Mouse (Mus musculus) thymus, adult 2 months (tissue): ENCODE measurements around the gene Cacna1c. TPM values are rescaled to one million over a fixed set of nuclear protein-coding genes. Genes with fewer than 3 reads are reported as not detected.

Source experiments
- DNase-seq: peaks from one replicate; pipeline ENCODE4 v3.0.0; 2021
- H3K27ac ChIP-seq: fragments of 200-500 bp; 2 replicates; pipeline ENCODE4 v1.5.1; 2012; ENCODE audit warnings: low read length, control low read depth; ENCODE audit not compliant: control insufficient read depth, insufficient read depth
- H3K27me3 ChIP-seq: fragments of 200-500 bp; 2 replicates; pipeline ENCODE4 v1.6.1; 2012; ENCODE audit warnings: mild to moderate bottlenecking, low read length, moderate library complexity, mixed read lengths; ENCODE audit not compliant: control insufficient read depth, insufficient read depth
- H3K36me3 ChIP-seq: fragments of 200-500 bp; 2 replicates; pipeline ENCODE4 v1.6.1; 2012; ENCODE audit warnings: mild to moderate bottlenecking, low read length, moderate library complexity; ENCODE audit not compliant: control insufficient read depth, insufficient read depth
- H3K4me1 ChIP-seq: fragments of 200-500 bp; replicated peaks from 2 replicates; pipeline ENCODE4 v1.6.1; 2012; ENCODE audit warnings: low read length; ENCODE audit not compliant: control insufficient read depth, insufficient read depth
- H3K4me3 ChIP-seq: fragments of 200-500 bp; 2 replicates; pipeline ENCODE4 v1.5.1; 2012; ENCODE audit warnings: mild to moderate bottlenecking, low read length, control low read depth, moderate library complexity; ENCODE audit not compliant: control insufficient read depth, insufficient read depth
- CTCF ChIP-seq: fragments of 200-500 bp; IDR thresholded peaks from 2 replicates; pipeline ENCODE4 v1.5.1; 2012; ENCODE audit warnings: mild to moderate bottlenecking, control low read depth, low read length, moderate library complexity, borderline replicate concordance; ENCODE audit not compliant: control insufficient read depth, poor library complexity, insufficient read depth; ENCODE audit errors: extremely low read depth
- POLR2A ChIP-seq: fragments of 200-500 bp; IDR thresholded peaks from 2 replicates; pipeline ENCODE4 v1.6.1; 2012; ENCODE audit warnings: mild to moderate bottlenecking, low read length, control low read depth, moderate library complexity; ENCODE audit not compliant: control insufficient read depth, poor library complexity, insufficient read depth; ENCODE audit errors: extremely low read depth
- WGBS: fragments of 180-500 bp; shearing (Covaris S2); methylation state at CpG from one replicate; pipeline ENCODE4 v1.1.7; 2018; 5-methylcytosine and 5-hydroxymethylcytosine counted together
- polyA plus RNA-seq: library from polyadenylated mRNA; depleted of rRNA; stranded (reverse); fragments of >200 nt; gene quantifications from 2 replicates; pipeline ENCODE4 v1.2.3, GENCODE M21; 2012; rRNA removed

Gene Cacna1c
- polyA plus RNA-seq: 0.66 and 4.8 TPM in 2 replicates

- H3K36me3 ChIP-seq: peaks cover 9% of the 10 kb centered on the region
- DNase-seq: no peak
- peaks cover 3% of the 10 kb centered on the region; the same call in 1 of the 2 replicates for H3K4me1 ChIP-seq
- no peak within 1 kb of the TSS for H3K4me3 ChIP-seq
- WGBS: 97% methylated on average over 17 of the region's 17 CpGs
- no peak within 1 kb of the TSS for H3K27ac ChIP-seq
- TF ChIP-seq CTCF (no peak), POLR2A (no peak)
- no peaks in the 10 kb centered on the region for H3K27me3 ChIP-seq
Observed at GRCm38 (mm10) chr6:119196382-119197305, at the start of gene Cacna1c. Cacna1c (minus strand) TSS chr6:119196418.

GRCm38 (mm10) chr6:119240871-119241705, 44.9 kb upstream of the Cacna1c start:
- no peak for DNase-seq
- no peak for TF ChIP-seq CTCF
- TF ChIP-seq POLR2A: no peak
- no peak overlapping the region for H3K4me3 ChIP-seq
- H3K36me3 ChIP-seq: no peaks in the 10 kb centered on the region
- H3K27ac ChIP-seq: no peak overlapping the region
- WGBS: 66% methylated on average over 21 of the region's 21 CpGs
- no peaks in the 10 kb centered on the region for H3K27me3 ChIP-seq
- H3K4me1 ChIP-seq: no peaks in the 10 kb centered on the region

DNA sequence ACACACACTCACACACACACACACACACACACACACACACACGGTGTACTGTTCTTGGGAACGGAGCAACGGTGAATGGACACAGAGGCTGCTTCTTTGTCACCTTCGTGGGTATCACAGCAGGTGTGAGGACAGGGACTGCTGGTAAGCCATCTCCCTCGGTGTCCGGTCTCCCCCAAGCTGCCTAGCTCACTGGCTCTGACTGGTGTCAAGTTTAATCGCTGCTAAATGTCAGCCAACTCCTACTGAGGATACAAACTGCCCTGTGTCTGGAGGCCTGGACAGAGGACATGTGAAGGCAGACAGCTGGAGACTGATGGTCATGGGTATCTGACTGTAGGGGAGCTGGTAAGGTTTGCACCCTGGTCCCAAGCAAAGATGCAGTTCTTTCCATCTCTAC, 44.0 kb upstream of the Cacna1c start:
- WGBS: 85% methylated on average over 7 of the region's 7 CpGs
- H3K27me3 ChIP-seq: no peaks in the 10 kb centered on the region
- TF ChIP-seq CTCF (no peak), POLR2A (no peak)

GRCm38 (mm10) chr6:119239341-119240005, 43.3 kb upstream of the Cacna1c start:
- 82% methylated on average over 5 of the region's 5 CpGs for WGBS
- H3K4me3 ChIP-seq: no peak overlapping the region
- H3K36me3 ChIP-seq: no peaks in the 10 kb centered on the region
- H3K27me3 ChIP-seq: no peaks in the 10 kb centered on the region
- no peak for DNase-seq
- TF ChIP-seq CTCF (no peak), POLR2A (no peak)
- H3K27ac ChIP-seq: no peak overlapping the region
- H3K4me1 ChIP-seq: no peaks in the 10 kb centered on the region

More for the DNA sequence above, 44.0 kb upstream of the Cacna1c start:
- Histone ChIP-seq H3K4me1 (no peaks in the 10 kb centered on the region), H3K27ac (no peak overlapping the region), H3K36me3 (no peaks in the 10 kb centered on the region), H3K4me3 (no peak overlapping the region)
- no peak for DNase-seq

GRCm38 (mm10) chr6:119237427-119237989, 41.3 kb upstream of the Cacna1c start:
- Histone ChIP-seq H3K4me3 (no peak overlapping the region), H3K4me1 (no peaks in the 10 kb centered on the region), H3K27ac (no peak overlapping the region), H3K36me3 (no peaks in the 10 kb centered on the region), H3K27me3 (no peaks in the 10 kb centered on the region)
- DNase-seq: no peak
- no peak for TF ChIP-seq CTCF
- no peak for TF ChIP-seq POLR2A
- WGBS: 81% methylated on average over 8 of the region's 8 CpGs

DNA sequence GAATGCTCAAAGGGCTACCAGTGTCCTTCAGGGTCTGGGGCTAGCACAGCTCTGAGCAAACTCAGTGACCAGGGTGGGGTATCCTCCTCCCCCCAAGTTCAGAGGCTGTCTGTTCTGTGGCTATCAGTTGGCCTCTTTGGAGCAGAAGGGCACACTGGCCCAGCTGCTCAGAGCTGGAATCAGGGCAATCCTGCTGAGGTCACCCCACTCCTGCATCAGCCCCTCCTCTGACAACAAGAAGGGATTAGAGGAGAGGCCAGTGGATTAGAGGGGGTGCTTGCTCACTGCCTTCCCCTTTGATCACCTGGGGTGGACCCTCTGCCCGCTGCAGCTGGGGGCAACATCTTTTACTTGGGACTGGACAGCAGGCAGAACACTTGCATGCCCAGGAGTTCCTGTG, 40.0 kb upstream of the Cacna1c start, which contains the start of gene Cacna2d4:
TSS of gene Cacna2d4 (plus strand) at position 286 of the 400 bp plus-strand sequence.
- H3K4me3 ChIP-seq: no peak within 1 kb of the TSS
- no peak for DNase-seq
- no peaks in the 10 kb centered on the region for H3K36me3 ChIP-seq
- H3K27ac ChIP-seq: no peak within 1 kb of the TSS
- no peaks in the 10 kb centered on the region for H3K4me1 ChIP-seq
- WGBS: 52% methylated on average over 1 of the region's 1 CpGs
- no peaks in the 10 kb centered on the region for H3K27me3 ChIP-seq
- TF ChIP-seq CTCF: no peak
- TF ChIP-seq POLR2A: no peak
